Comparison of ENCODE assay signal across 8 mouse cellular contexts in the genomic region with DNA sequence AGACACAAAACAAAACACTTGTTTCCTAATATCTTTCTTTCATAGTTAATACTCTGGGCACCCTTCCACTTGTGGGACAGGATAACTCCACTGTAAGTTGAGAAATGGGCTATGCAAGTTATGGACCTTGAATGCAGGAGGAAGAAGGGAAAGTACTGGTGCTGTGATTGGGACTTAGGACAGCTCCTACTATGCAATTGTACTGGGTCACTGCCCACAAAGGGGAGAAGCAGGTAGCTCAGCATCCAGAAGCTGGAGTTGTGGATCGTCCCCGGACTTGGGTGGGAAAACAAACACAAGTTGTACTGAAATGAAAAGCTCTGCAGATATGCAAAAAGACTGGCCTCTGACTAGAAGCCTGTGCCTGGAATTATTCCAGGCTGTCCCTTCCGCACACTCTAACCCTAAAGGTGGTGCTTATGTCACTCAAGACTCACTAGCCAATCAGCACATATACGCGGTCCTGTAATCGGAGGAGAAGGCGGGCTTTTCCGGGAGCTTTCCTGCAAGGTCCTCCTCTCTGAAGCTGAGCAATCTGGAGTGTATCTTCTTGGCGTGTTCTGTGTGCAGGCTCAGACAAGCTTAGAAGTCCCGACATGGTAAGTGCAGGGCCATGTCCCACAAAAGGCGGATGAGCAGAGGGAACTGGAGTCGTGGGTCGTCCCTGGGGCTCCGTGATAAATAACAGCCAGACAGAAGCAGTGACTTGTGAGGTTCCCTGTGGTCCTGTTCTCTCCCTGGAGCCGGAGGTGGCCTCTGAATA. TPM values are rescaled to one million over a fixed set of nuclear protein-coding genes. Genes with fewer than 3 reads are reported as not detected.
A peak's percentile ranks its signal among the peaks of the same experiment; 100 is the strongest.
DNase-seq lines count a peak whose midpoint lies in the region; ATAC-seq and TF ChIP-seq lines count a peak whose summit lies in the region.
"Not testable (repeated sequence)": the region's sequence is repeated elsewhere in the genome, so short reads cannot be mapped to it uniquely, and the experiment has no call there.

Zfp937 (plus strand) TSS at position 474 of the 763 bp plus-strand sequence.

- TF ChIP-seq CTCF in ES-Bruce4 (IDR thresholded peaks at IDR 0.05; ENCODE audit: low read depth, low read length); lung, adult 2 months (IDR thresholded peaks at IDR 0.05; ENCODE audit: insufficient read depth, low read length): not testable (repeated sequence)

- TF ChIP-seq POLR2A in ES-Bruce4 (IDR thresholded peaks at IDR 0.05; ENCODE audit: insufficient read depth, low read length); lung, adult 2 months (IDR thresholded peaks at IDR 0.05; ENCODE audit: borderline replicate concordance, extremely low read depth, low read depth, low read length): not testable (repeated sequence)

- not testable (repeated sequence) for TF ChIP-seq EP300 in ES-Bruce4 (IDR thresholded peaks at IDR 0.05; ENCODE audit: insufficient read depth, low read depth, low read length)

- H3K9ac ChIP-seq in ES-Bruce4 (ENCODE audit: low read depth, poor library complexity, severe bottlenecking) = peak within 1 kb of the TSS; percentile 9; the same call in 1 of the 2 replicates
- peak within 1 kb of the TSS; percentile 48 for H3K9ac ChIP-seq in neural tube, embryonic 15.5 days (replicated peaks)

- peak; percentile 100 for ATAC-seq in neural tube, embryonic 15.5 days (ENCODE audit: low FRiP score)

- peak; percentile 92 for DNase-seq in cerebellum, adult 9-11 months
- peak; percentile 74 to 75 for DNase-seq in frontal cortex, postnatal 10 days (ENCODE audit: low spot score in 2 of 2)
- DNase-seq in hindbrain, embryonic 10.5 days (ENCODE audit: low spot score) = peak; percentile 59
- peak; percentile 85 for DNase-seq in layer of hippocampus, adult 8-10 months (ENCODE audit: low spot score in 2 of 2)
- peak; percentile 59 for DNase-seq in lung, adult 2 months
- DNase-seq in thymus, adult 18-20 months = peak; percentile 28 to 47

- H3K9me3 ChIP-seq in ES-Bruce4 (replicated peaks; ENCODE audit: control insufficient read depth, insufficient read depth, low read length, poor library complexity, severe bottlenecking); hindbrain, embryonic 10.5 days; neural tube, embryonic 15.5 days (replicated peaks): not testable (repeated sequence)

- peak within 1 kb of the TSS; percentile 55 for H3K4me3 ChIP-seq in ES-Bruce4 (ENCODE audit: low read depth, low read length)
- peak within 1 kb of the TSS; percentile 54 for H3K4me3 ChIP-seq in hindbrain, embryonic 10.5 days
- H3K4me3 ChIP-seq in lung, adult 2 months (replicated peaks; ENCODE audit: extremely low read depth, low read depth, low read length) = peak within 1 kb of the TSS; percentile 56
- H3K4me3 ChIP-seq in neural tube, embryonic 15.5 days (replicated peaks) = peak within 1 kb of the TSS; percentile 49

- H3K36me3 ChIP-seq in ES-Bruce4 (ENCODE audit: control insufficient read depth, insufficient read depth, low read length, poor library complexity, severe bottlenecking); hindbrain, embryonic 10.5 days; neural tube, embryonic 15.5 days: not testable (repeated sequence)

- H3K4me2 ChIP-seq in neural tube, embryonic 15.5 days = peak within 1 kb of the TSS; percentile 57

- WGBS in hindbrain, embryonic 10.5 days = 2% methylated on average over 15 of the region's 15 CpGs
- WGBS in lung, adult 2 months = 0% methylated on average over 15 of the region's 15 CpGs
- WGBS in neural tube, embryonic 15.5 days = 3% methylated on average over 15 of the region's 15 CpGs

- peak within 1 kb of the TSS; percentile 55; the same call in 1 of the 2 replicates for H3K27ac ChIP-seq in ES-Bruce4 (ENCODE audit: insufficient read depth, low read length)
- H3K27ac ChIP-seq in hindbrain, embryonic 10.5 days = peak within 1 kb of the TSS; percentile 75
- peak within 1 kb of the TSS; percentile 65 for H3K27ac ChIP-seq in neural tube, embryonic 15.5 days (replicated peaks)

- not testable (repeated sequence) for H3K4me1 ChIP-seq in ES-Bruce4 (ENCODE audit: control insufficient read depth, insufficient read depth, low read length); hindbrain, embryonic 10.5 days (replicated peaks); lung, adult 2 months (ENCODE audit: control insufficient read depth, insufficient read depth, low read length); neural tube, embryonic 15.5 days

- H3K27me3 ChIP-seq in ES-Bruce4 (ENCODE audit: control insufficient read depth, insufficient read depth, low read length, poor library complexity, severe bottlenecking); hindbrain, embryonic 10.5 days (ENCODE audit: insufficient read depth, poor library complexity, severe bottlenecking); neural tube, embryonic 15.5 days (replicated peaks): not testable (repeated sequence)

RNA-seq across cellular contexts. Expression of gene Zfp937, which starts in this region (rescaled TPM):
- 7.5 and 10.0 TPM in 2 replicates for polyA plus RNA-seq in ES-Bruce4 (2011; ENCODE audit: insufficient read depth, insufficient read length, low read depth, missing spikeins)
- 8.5 and 11.0 TPM in 2 replicates for polyA plus RNA-seq in hindbrain, embryonic 10.5 days (2016; fragmentation: Nextera tagmentation; extraction: Ambion mirVana)
- total RNA-seq in layer of hippocampus, adult 8-10 months (2022) = 10 to 100 TPM in 3 of 4 experiments, 1 to 10 TPM in 1; 9.6 to 13.2 (median 11.5) TPM
- polyA plus RNA-seq in lung, adult 2 months (2012; rRNA removed) = 0.25 and 0.59 TPM in 2 replicates
- polyA plus RNA-seq in neural tube, embryonic 15.5 days (2015; fragmentation: Nextera tagmentation; extraction: Ambion mirVana) = 11.8 and 13.4 TPM in 2 replicates

Comparison
In these comparisons a context has a peak if more than half of its experiments do, and no peak if none do; other contexts are left out.
1. Peak in every context shown above with its lines: DNase-seq, ATAC-seq, H3K4me3 ChIP-seq and H3K27ac ChIP-seq.
2. Peak in DNase-seq and H3K4me3 ChIP-seq in lung, adult 2 months; RNA of the gene not detected or under 1 TPM.
3. DNase-seq: peak in every context shown above with its lines; median percentile 92 in cerebellum, adult 9-11 months; 85 in layer of hippocampus, adult 8-10 months; 74 in frontal cortex, postnatal 10 days; 59 in hindbrain, embryonic 10.5 days; 59 in lung, adult 2 months; 38 in thymus, adult 18-20 months.